Mouse (Mus musculus) brain, embryonic 18.5 days (tissue): ENCODE measurements around the gene Efnb2.

Experiments used
- DNase-seq: peaks from one replicate; pipeline ENCODE4 v3.0.0-alpha.2; 2012; ENCODE audit warnings: low read depth, low spot score

Efnb2 gene

DNA sequence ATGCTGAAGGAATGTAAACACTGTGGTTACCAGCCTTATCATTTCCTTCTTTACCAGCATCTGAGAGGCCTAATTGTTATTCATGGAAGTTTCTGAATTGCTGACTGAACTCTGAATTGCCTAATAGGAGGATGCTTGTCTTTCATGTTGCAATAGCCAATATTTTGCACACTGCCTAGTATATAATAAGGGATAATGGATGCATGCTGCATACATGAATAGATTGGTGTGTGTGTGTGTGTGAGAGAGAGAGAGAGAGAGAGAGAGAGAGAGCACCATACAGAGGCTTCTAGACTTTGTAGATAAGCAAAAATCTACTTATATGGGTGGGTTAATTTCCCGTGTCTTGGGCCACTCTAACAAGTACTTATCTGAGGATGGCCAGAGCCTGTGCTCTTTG lies 47.2 kb downstream of the Efnb2 start:
- no peak for DNase-seq

DNA sequence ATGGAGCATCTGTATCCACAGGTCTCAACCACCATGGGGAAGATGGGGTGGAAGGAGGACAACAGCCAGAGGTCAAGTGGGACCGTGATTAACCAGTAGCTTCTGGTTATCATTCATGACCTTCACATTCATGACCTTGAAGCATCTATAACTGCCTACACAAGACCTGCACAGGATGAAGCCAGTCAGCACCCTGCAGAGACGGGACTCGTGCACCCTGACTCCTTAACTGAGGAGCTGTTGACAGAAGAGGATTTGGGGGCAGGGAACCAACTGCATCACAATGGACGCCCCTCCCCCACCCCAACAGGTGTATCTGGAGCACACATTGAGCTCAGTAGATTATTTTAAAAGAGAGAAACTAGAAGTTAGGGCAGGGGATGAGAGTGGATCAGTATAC lies 49.1 kb downstream of the Efnb2 start:
- DNase-seq: no peak

DNA sequence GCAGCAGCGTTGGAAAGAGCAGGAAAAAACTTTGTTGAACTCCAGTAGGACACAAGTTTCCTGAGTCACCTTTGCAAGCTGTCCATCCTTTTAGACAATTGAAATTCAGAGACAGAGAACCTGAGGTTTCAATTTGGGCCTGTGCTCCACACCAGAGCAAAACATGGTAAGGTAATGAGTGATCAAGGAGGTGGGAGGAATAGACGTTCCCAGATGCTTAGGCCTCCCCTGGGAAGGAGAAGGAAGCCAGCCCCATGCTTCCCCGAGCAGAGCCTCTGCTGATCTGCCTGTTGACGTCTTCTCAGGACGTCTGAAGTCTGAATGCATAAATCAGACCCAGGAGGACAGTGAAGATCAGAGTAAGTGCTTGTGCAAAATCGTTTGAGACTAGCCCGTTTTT lies 51.3 kb downstream of the Efnb2 start:
- DNase-seq: no peak

DNA sequence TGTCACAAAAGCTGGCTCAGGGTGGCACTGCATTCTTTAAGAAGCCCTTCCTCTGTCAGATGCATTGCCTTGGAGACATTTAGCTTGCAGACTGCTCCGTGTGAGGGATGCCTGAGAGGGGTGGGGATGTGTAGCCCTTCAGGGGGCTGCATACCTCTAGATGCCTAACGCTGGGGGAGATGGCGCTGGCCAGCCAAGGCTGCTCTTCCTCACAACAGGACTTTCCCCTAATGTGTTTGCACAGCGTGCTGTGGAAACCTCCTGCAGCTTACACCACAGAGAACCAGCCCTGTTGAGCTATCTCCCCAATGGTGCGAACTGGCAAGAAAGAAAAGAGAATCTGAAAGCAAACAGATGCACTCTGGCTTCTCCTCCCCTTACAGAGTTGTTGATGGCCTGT lies 51.9 kb downstream of the Efnb2 start:
- no peak for DNase-seq

DNA sequence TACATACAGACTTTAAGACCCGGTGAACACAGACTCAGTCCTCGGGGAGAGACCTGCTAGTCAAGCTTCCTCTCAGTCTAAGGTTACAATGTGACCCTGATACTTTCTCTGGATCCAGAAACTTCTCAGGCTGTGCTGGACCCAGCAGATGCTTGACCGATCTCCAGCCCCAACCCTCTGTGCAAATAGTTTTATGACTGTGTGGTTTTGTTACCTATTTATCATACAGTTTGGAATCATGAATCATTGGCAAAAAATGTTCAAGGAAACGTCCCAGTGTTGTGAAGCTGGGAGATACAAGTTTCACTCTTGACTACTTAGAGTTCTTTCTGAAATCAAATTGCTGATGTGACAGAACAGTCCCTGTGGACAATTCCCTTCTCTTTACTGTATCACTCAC lies 55.4 kb downstream of the Efnb2 start:
- no peak for DNase-seq

DNA sequence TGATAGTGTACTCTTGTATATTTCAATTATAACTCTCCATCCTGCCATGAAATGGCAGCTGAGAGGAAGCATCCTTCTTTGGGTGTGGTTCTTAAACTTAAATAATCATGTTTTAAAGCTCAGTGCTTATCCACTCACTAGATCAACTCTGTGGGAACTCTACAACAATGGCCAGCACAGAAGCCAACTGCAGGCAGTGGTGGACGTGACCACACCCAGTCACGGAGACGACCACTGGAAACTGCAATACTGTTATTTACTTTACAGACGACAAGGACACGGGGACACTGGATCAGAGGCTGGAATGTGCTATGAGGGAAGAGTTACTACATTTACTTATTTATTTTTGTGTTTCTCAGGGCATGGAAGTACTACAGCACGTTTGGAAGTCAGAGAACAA lies 57.2 kb downstream of the Efnb2 start:
- DNase-seq: no peak

DNA sequence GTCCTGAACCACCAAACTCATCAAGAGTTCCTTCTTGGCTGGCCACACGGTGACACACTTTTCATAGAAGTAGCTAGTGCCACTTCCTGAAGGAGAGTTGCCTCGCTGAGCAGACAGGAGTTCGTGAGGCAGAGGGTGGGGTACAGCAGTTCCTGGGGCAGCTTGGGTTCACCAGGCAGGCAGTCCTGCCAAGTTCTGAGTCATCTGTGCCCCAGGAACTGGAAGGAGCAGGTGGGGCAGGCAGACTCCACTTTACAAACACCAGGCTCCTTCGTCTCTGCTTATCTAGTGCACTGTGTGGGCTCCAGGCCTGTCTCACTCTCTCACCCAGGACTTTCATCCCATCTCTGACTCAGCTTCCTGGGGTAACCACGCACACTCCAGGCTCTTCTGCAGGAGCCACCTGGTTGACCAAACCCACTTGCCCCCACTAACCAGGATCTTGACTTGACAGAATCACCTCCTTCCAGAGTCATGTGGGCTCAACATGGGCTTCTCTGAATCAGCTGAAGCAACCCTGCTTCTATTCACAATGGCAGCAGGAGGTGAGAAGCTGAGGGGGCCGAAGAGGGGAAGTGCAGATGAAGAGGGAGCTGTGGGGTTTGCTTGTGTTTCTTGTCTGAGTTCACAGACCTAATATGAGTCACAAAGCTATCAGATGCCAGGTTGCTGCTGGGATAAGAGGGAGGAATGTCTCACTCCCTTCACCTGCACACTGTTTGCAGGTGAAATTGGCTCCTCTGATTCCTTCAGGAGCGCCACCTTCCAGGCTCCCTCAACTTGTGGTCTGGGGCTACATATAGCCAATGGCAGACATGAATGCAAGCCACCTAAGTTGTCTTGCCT lies 58.2 kb downstream of the Efnb2 start:
- DNase-seq: no peak

DNA sequence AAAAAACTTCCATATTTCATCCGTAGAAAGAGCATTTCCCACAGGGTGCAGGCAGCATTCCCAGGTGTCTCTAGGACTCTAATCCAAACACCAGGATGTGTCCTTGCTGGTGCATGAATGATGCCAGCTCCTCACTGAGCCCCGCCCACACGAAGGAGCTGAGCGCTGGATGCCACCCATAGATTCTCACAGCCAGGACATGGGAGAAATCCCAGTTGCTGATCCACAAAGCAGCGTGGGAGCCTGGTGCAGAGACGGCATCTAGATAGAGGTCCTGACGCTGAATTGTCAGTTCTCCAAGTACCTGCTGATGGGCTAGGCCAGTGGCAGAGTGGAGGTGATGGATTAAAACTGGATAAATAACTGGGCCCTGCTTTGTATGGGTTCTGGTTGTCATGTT lies 61.1 kb downstream of the Efnb2 start:
- DNase-seq: no peak

DNA sequence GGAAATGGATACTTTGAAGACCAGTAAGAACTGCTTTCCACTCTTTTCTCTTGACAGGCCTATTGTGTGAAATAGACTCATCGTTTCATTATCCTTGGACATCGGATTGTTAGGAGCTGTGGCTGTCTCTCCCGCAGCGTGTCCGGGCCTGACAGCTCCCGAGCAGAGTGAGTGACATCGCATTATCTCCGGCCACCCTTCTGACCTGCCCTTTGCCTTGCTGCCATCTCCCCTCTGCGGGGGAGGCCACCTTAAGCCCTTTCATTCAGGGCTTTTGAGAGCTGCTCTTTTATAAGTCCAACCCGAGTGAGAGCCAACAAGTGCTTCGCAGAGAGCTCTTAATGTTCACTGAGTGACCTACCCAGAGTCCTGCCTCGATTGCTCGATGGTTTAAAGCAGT lies 63.6 kb downstream of the Efnb2 start:
- DNase-seq: no peak

DNA sequence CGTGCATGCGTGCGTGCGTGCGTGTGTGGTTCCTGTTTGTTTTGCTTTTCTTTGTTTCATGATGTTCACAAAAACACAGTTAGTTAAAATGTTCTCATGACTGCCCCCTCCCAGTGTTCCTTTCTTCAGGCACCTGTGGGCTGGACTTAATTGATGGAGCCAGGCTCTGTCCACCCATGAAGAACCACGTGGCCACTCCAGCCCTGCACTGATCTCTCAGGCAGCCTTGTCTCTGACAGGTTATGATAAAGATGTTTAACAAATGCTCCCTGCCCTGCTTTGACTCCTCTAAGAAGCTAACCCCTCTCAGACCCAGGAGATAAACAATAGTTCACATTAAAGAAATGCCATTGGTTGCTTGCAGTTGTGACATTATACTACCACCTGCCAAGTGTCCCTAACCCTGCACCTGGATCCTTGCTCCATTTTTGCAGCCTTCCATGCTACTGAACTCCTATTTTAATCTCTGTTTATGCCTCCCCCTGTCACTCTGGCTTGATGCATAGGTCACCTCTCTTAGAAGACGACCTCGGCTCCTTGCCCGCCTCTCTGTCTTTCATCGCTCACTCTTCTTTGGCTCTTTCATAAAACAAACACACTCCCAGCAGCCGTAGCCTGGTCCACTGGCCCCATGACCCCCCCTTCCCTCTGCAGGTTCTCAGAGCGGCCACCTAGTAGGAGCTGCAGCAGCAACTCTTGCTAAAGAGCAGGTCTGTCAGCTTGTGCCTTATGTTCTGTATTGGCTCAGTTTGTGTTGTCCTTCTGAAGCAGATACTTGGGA lies 65.0 kb downstream of the Efnb2 start:
- no peak for DNase-seq

DNA sequence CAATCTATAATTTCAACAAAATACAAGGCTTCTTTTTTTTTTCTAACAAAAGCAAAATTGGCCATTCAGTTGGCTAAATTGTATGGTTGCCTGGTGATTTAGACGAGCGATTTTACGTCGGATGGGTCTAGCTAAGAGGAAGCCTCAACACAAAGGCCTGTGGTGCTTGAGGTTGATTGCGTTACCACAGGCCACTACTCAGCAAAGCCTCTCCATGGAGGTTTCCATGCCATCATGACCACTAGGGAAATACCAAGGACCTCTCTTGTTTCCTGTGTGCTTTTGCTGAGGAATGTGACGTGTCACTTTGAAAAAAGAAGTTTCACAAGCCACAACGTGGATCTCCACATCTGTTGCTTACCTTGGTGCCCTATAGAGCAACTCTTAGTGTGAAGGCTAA lies 67.2 kb downstream of the Efnb2 start:
- DNase-seq: no peak

DNA sequence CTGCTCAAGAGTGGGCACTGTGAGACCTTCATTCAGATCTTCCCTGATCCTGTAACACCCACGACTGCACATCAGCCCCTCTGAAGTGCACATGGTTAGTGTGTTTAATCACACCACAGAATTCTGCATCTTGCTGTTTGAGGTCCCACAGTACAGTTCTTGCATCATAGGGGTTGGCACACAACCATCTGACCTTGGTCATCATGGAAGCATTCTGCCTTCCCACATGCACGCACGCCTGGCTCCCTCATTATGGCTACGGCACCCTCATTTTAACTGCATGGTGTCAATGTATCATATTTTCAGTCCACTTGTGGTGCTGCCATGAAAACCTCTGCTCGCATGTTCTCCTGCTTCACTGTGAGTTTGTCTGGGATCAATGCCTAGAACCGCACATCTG lies 67.7 kb downstream of the Efnb2 start:
- DNase-seq: no peak

DNA sequence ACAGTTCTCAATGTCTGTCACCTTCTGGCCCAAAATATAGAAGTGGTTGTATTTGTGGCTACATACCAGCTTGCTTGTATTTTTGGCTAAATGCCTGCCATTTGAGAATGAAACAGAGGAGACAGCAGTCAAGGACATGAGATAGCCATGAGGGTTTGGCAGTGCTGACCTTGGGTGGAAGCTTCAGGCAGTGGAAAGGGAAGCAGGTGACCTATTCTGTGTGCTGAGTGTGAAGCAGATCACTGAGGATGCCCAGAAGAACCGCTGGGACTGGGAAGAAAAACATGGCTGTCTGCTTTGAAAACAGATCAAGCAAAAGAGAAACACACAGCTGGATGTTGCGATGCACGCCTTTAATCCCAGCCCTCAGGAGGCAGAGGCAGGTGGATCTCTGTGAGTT lies 68.7 kb downstream of the Efnb2 start:
- no peak for DNase-seq

DNA sequence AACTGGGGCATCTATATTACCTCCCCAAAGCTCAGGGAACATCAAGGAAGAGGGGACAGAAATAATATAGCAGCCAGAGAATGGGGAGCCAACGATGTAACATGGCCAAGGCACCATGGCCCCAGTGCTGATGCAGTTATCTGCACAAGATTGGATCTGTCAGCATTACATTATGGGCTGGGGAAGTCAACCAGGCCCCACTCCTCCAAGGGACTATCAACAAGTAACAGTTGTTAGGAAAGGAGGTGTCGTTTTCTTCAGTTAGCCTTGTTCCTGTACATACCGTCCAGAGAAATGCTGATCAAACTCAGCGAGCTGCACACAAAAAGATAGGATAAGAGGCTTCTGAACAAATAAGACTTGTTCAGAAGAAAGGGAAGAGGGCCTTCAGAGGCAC lies 77.1 kb downstream of the Efnb2 start:
- DNase-seq: no peak

DNA sequence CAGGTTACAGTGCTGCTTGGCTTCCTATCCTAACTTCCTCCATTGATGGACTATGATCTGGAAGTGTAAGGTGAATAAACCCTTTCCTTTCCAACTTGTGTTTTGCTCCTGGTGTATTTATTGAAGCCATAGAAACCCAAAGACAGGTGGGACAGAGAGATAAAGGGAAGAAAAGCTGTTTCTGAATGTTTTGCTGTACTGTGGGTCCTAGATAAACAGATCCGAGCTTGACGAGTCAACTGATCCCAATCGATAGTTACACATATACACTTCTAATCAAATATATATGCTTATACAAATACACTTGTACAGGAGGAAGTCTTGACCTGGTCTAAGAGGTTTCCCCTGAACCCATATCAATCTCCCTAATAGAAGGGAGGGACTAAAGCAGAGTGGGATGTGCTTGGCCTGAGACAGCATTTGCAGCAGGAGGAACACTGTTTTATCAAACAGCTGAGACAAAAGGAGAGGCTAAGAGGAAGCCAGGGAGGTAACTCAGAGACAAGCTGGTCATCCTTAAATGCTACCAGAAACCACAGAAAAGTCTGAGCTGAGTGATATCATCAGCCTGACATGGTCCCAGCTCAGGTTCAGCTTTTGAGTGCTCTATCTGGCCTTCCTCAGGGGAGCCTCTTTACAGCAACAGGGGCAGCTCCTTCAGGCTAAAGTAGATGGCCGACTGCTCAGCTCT lies 77.6 kb downstream of the Efnb2 start:
- DNase-seq: no peak

DNA sequence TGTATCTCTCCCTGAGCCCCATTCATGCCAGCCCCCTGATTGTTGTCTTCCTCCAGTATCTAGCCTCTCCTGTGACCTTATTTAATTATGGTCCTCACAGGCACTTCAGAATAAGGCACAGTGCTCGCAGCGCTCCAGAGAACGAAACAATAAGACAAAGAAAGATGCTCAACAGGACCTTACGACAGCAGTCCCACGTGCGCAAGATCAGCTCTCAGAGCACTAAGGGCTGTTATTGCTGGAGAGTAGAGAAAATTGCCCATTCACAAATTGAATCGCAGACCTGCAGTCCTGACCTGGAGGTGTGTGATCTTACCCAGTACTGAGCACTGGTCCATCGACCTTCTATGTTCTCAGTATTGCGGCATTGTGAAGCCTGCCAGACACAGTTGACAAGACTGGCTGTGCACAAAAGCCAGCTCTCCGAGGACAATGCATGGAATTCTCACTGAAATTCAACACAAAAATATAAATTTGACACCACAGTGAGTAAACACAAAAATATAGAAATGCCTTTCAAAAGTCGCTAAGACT lies 83.2 kb downstream of the Efnb2 start:
- no peak for DNase-seq

DNA sequence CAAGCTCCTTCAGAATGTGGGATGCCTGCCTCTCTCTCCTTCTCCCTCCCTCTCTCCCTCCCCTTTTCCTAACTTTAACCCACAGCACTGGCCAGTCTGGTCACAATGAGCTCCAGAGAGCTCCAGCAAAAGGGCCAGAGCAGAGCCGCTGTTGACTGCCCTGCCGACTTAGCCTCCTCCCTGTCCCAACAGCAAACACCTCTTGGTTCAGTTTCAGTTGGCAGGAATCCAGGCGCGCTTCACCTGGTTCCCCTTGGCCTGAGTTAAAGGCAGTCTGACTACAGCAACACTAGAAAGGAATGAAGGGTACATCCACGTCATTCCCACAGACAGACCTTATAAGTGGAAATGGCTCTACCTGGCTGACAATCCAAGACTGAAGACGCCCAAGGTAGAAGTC lies 84.2 kb downstream of the Efnb2 start:
- DNase-seq: no peak

DNA sequence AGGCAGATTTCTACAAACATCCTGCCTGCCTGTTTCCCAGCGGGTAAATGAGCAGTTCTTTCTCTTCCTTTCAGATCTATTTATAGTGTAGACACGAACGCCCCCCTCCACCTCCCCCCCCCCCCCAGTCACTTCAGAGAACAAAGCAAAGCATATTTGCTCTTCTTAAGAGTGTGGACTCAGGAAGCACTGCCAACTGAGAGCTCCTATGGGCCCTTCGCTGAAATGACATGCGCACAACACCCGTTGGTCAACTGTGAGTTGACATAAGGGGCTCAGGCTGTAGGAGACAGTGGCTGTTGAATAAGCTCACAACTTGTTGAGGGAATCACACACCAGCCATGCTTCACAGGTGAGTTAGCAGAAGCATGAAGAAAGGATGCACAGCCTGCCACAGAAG lies 84.8 kb downstream of the Efnb2 start:
- DNase-seq: no peak

DNA sequence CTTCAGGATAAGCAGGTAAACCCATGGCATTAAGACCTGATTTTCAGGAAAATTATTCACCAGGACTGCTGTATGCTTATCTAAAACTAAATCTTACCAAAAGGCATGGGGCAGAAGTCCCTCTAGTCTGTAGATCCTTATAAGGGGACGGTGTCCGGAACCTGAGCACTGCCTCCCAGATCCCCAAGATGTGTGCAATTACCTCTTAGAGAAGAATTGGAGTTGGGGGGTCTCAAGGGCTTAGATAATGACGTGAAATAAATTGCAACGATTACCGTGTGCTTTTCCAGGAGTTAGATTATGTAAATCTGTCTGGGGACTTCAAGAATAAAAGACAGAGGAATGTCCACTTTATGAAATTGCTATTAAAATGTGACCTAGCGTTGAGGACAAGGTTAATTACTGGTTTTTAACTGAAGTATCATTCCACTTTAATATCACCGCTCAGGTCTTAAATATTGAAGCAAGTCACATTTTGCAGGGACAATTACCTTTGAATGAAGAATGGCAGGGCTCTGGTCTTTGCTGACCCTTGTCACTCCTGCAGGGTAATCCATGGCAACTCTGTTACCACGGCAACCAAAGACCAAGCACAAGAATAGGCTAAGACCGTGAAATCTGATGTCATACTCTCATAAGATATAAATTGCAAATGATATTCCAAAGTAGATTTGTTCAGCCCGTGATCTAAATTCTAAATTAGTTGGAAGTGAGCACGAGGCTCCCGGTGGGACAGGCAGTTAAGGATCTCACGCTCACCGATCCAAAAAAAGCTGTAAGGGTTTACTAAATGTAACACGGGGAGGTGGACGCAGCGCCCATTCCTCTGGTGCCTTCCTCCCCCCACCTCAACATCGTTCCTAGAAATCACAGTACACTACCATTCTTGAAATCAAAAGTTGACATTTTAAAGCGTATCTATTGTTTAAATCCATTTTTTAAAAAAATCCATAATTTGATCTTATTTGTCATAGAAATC lies 86.2 kb downstream of the Efnb2 start:
- peak; percentile 20 for DNase-seq

DNA sequence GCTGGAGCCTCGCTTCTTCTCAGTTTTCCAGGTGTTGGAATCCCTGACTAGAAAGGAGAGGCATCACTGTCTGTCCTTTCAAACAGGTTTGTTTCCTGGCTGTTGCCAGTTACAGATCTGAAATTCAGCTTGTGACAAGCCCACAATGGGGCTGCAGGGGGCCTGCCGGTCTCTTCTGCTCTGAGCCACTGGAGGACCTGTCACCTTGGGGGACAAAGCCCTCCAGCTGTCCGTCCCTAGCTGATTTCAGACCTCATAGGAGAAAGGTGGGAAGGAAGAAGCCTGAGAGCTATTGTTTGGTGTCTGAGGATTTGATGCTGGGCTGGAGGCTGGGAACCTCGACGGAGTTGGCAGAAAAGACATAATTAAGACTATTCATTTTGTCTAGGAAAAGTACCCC lies 88.8 kb downstream of the Efnb2 start:
- DNase-seq: no peak

DNA sequence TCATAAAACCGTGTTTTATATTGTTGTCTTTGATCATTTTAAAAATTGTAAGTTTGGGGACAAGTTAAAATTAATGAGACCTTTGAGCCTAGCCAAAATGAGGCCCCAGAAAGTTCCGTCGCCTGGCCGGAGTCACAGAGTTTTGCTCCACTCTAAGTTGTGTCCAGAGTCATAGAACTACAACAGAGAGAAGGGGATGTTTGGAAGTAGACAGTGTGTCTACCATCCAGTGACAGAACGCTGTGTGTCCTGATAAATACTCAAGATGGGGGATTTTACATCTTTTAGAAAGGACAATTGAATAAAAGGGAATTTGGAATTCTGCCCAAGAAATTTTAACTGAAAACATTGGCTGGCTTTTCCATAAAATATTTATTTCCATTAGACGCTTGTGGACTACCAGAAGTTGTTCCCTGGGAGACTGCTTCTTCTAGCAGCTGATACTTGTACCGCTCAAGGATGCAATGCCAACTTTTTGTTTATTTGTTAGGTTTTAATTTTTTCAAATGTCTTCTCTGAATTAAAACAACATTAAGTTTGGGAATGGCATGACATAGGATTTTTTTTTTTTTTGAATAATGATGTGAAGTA lies 89.3 kb downstream of the Efnb2 start:
- no peak for DNase-seq
